Mouse (Mus musculus): ENCODE data around the gene Stam2. TPM values are rescaled to one million over a fixed set of nuclear protein-coding genes. Genes with fewer than 3 reads are reported as not detected.

Stam2 gene
- polyA plus RNA-seq (2015; fragmentation: Nextera tagmentation; extraction: Ambion mirVana) = 29.2 and 33.9 TPM in 2 replicates

GRCm38 (mm10) chr2:52742256-52743158 is at the start of gene Stam2:
Gene Stam2 (minus strand): TSS chr2:52742281.

DNA sequence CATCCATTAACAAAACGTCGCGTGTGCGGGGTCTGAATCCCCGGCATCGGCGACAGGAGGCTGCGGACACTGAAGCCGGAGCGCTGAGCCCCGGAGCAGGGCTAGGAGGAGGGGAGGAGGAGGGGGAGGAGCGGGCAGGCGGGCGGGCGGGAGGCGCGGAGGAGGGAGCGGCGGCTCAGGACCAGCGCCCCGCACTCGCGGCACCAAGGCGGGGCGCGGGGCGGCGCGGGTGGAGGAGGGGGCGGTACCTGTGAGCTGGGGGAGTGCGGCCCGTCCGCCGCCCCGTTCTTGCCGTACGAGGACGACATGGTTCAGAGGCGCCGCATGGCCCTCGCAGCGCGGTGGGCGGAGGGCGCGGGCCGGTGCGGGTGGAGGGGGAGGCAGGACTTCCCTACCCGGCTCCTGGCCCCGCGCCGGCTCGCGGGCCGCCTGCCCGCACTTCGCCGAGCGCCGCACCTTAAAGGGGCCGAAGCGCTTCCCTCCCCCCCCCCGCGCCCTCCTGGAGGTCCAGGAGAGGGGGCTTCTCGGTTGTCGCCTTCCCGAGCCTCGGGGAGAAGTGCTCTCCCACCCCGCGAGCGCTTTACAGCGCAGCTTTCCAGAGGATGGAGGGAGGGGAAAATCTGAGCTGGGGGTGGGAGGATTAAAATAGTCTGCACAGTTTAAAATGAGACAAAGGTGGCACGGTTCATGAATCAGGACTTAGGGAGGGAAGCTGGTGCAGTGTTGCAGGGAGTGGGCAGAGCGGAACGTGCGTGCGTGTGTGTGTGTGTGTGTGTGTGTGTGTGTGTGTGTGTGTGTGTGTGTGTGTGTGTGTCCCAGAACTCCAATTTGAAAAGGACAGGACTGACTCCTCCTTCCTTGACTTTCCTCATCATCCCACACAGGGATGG is 65.8 kb downstream of the Stam2 start, which contains the start of gene Cacnb4:
Gene Cacnb4 (minus strand): TSS at position 809 of the 890 bp plus-strand sequence.

Other genes starting within 250 kb of the Stam2 start
- 0.29 and 0.37 TPM in 2 replicates for gene Cacnb4, start 65.5 kb downstream of the Stam2 start, polyA plus RNA-seq (2015; fragmentation: Nextera tagmentation; extraction: Ambion mirVana)
- 2.4 TPM in 2 replicates for gene Fmnl2, start 115.6 kb upstream of the Stam2 start, polyA plus RNA-seq (2015; fragmentation: Nextera tagmentation; extraction: Ambion mirVana)

Data from skeletal muscle tissue, postnatal 0 days (tissue).